Mouse (Mus musculus): Measurements from ENCODE around the gene Nsd2.
"Not testable (repeated sequence)": the region's sequence is repeated elsewhere in the genome, so short reads cannot be mapped to it uniquely, and the experiment has no call there.

The Nsd2 gene

DNA sequence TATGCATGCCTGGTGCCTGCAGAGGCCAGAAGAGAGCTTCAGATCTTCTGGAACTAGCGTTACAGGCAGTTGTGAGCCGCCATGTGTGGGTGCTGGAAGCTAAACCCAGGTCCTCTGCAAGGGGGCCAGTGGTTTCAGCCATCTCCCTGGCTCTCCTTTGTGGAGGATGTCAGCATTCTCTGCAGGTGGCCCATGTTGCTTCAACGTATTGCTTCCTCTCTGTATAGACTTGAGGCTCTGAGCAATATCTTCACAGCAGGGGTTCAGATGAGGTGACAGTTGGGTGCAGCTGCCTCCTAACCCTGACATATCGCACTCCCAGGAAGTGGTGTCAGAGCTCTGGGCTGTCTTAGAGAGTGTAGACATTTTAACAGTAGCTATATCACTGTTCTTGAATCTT, 30.9 kb downstream of the Nsd2 start:
- ATAC-seq (ENCODE audit: low TSS enrichment) = no peak

DNA sequence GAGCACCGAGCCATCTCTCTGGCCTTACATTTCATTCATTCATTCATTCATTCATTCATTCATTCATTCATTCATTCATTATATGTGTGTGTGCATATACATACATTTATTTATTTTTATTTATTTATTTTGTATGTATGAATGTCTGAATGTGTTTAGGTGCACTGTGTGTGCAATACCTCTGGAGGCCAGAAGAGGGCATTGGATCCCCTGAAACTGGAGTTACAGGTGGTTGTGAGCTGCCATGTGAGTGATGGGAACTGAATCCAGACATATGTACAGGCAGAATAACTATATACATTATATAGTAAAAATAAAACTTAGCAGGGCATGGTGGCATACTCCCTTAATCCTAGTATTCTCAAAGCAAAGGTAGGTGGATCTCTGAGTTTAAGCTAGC, 32.6 kb downstream of the Nsd2 start:
- no peak for ATAC-seq (ENCODE audit: low TSS enrichment)

DNA sequence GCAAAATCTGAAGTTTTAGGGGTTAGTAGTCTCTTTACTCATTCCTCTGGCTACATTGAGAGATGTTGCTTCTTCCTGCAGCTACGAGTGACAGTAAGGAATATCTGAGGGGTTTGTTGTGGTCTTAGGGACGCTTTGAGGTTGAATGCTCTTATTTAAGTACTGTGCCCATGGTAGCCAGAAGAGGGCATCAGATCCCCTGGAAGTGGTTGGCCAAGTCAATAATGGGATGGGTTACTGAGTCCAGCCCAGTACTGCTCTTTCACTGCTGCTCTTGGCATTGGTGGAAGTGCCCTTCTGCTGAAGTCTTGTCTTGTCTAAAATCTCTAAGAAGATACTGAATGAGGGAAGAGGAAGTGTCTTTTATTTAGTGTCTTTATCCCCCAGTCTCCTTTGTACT, 33.5 kb downstream of the Nsd2 start:
- no peak for ATAC-seq (ENCODE audit: low TSS enrichment)

DNA sequence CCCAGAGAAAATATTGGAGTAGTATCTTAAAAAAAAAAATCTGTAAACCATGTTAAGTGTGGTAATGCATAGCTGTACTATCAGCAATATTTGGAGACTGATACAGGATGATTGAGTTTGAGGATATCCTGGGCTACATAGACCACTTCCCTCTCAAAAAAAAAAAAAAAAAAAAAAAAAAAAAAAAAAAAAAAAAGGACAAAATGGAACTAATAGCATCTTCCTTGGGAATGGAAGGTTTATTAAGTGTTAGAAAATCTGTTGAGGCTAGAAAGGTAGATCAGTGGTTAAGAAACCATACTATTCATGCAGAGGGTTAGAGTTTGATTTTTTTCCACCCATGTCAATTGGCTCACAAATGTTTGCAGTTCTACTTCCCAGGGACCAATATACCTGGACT, 37.2 kb downstream of the Nsd2 start:
- no peak for ATAC-seq (ENCODE audit: low TSS enrichment)

DNA sequence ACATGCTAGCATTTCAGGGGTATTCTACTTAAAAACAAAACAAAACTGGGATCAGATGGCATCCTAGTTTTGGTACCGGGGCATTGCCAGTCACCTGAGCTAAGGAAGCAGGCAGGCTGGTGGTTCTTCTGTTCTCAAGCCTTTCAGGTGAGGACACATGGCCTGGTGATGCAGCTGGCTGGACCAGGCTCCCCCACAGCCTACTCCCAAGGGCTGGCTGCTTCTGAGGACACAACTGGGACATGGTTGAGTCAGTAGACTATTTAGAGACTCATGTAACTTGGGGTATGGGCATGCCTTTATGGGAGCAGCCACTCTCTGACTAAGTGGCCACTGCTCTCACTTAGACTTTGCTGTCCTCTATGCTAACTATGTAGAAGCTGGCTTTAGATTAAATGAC, 54.9 kb downstream of the Nsd2 start:
- ATAC-seq (ENCODE audit: low TSS enrichment) = peak; percentile 86; the same call in 1 of the 2 replicates

DNA sequence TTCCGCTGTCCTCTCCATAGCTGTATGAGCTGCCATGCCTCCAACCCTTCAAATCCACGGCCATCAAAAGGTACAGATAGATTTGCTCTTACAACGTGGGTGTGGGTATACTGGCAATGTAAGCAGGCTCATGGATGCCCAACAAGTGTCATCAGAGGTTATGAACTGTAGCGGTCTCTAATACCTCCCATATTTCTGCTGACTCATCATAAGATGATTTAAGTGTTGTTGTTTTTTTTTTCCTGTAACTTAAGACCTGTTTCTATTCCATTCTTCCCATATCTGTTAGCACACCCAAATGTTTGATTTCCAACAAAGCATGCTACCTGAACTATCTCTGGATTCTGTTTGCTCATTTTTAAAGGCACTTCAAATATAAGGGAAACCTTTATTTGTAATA, 60.6 kb downstream of the Nsd2 start:
- no peak for ATAC-seq (ENCODE audit: low TSS enrichment)

DNA sequence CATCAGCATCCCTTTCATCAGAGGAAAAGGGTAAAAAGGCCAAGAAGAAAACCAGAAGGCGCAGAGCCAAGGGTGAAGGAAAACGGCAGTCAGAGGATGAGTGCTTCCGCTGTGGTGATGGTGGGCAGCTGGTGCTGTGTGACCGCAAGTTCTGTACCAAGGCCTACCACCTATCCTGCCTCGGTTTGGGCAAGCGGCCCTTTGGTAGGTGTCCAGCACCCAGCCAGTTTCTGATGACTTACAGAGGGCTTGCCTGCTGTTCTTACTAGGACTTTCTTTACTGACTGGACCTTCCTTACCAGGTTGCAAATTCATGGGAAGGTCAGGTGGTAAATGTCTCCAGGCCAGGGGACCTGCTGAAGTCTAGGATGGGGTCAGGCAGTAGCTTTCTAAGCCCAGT, 72.9 kb downstream of the Nsd2 start:
- no peak for ATAC-seq (ENCODE audit: low TSS enrichment)

DNA sequence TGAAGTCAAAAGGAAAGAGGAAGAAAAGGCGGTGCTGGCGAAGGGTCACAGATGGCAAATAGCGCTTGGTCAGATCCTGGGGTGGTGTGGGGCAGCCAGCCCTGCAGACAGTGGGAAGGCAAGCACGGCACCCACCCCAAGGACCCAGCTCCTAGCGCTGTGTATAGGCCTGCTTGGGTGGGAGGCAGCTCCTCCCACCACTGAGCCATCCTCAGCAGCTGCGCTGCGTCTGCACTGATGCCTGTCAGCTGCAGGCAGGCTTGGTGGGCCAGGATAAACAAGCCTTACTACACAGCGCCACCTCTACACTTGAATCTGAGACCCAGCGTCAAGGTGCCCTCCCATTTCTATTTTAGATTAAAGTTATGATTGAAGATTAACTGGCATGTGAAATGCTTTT, 74.6 kb downstream of the Nsd2 start:
- peak; percentile 47; the same call in 1 of the 2 replicates for ATAC-seq (ENCODE audit: low TSS enrichment)

DNA sequence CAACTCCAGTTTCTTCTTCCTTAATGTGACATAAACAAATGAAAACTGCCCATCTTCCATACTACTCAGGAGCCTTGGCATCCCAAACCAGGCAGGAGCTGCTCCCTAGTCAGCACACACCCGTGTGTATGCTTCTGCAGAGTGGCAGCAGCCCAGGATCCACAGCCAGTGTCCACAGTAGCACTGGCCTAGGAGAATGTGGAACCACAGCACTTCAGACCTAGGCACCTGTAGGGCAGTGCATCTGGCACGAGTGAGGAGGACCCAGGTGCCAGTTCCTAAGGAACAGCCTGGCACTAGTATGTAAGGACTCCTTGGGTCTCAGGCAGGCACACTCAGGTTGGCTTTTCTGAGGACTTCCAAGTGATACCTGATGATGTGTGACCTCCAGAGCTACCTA, 76.6 kb downstream of the Nsd2 start:
- ATAC-seq (ENCODE audit: low TSS enrichment) = no peak

DNA sequence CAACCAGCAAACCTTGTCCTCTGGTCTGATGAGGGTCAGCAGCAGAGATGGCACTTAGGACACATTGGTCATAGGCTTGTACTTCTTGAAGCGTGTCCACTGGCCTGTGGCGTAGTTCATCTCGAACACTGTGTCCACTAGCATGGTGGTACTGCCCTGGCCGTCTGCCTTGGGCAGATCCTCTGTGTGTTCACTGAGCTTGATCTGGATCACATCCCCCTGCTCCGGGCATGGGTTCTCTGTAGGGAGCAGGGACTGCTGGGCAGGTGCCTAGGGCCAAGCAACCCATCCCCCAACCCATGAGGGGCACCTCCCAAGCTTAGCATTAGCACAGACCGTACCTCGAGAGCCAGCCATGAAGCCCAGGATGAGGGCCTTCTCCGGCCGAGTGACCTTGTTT, 78.1 kb downstream of the Nsd2 start:
- no peak for ATAC-seq (ENCODE audit: low TSS enrichment)

DNA sequence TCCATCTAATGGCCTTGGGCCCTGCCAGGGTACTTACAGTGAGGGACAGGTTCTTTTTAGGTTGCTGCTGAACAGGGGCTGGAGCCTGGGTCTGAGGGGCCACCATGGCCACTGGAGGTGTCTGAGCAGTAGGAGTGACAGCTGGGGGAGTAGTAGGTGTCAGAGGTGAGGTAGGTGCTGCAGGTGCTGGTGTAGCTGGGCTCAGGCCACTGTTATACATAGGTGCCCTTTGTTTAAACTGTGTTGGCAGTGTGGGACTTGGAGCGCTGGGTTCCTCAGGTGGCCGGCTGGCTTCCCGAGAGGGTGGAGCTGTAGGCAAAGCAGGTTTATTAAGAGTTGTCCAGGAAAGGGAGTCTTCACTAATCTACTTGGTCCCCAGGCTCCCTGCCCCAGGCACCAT, 78.7 kb downstream of the Nsd2 start:
- ATAC-seq (ENCODE audit: low TSS enrichment) = no peak

DNA sequence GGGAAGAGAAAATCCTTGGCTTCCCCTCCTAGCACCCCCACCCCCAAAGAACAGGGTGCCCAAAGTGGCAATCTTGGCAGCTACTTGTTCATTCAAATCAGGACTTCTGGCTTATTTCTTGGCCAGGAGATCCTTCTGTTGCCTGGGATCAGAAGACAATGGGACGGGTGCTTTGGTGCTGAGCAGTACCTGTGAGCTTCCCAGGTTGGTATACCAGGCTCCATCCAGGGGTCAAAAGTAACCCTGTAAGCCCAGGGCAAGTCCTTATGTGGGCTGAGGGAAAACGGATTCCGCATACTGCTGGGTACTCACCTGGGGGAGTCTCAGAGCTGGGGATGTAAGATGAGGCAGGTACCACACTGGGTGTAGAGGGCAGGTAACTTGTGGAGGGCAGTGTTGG, 79.6 kb downstream of the Nsd2 start:
- ATAC-seq (ENCODE audit: low TSS enrichment) = no peak

DNA sequence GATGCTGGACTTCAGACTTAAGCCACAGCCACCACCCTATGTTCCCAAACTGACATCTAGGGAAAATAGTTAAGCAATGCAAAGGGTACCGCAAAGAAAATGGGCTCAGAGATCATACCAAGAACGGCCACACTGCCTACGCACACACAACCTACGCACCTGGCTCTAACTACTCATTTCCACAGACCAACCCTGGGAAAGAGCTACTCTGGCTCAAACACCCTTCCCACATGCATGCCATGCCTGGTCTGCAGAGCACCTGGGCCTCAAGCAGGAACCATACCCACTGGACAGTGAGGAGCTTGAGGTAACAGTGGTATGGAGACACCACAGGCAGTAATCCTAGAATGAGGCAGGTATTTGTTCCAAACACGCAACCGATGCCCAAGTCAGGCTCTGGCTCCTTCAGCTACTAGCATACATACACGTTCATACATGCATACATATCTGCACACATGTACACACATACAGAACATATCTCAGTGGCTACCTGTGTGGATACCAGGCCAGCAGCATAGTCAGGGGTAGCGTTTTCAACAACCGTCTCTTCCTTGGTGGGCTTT, 80.3 kb downstream of the Nsd2 start:
- peak; percentile 60; the same call in 1 of the 2 replicates for ATAC-seq (ENCODE audit: low TSS enrichment)

DNA sequence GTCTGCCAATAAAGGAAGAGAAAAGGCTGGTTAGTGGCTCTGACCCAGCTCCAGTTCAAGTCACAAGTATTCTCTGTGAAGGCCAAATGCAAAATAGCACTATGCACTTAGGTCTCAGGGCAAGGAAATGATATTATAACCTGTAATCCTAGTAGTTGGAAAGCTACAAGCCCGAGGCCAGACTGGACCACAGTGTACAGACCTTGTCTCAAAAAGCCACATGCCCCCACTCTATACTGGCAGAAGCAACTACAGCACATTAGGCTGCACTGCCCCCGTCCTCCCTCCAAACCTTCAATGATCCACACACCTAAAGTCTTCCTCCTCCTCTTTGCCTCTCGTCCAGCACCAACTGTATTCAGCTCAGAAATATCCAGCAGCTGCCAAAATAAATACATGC, 80.8 kb downstream of the Nsd2 start:
- ATAC-seq (ENCODE audit: low TSS enrichment) = no peak

DNA sequence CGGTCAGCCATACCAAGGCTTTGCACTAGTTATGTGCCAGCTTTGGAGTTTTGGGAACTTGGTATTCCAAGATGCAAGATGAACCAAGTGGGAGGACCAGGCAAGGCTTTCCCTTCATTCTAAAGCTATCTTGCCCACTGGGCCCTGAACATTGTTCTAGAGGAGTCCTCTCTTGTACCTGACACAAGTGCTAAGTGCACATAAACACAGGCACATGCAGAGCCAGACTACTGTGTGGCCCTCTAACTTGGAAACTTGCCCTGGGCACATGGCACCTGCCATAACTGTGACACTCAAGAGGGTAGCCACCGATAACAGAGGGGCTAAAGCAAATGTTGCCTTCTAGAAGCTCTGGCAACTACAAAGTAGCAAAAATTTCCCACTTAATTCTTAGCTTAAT, 82.2 kb downstream of the Nsd2 start:
- no peak for ATAC-seq (ENCODE audit: low TSS enrichment)

DNA sequence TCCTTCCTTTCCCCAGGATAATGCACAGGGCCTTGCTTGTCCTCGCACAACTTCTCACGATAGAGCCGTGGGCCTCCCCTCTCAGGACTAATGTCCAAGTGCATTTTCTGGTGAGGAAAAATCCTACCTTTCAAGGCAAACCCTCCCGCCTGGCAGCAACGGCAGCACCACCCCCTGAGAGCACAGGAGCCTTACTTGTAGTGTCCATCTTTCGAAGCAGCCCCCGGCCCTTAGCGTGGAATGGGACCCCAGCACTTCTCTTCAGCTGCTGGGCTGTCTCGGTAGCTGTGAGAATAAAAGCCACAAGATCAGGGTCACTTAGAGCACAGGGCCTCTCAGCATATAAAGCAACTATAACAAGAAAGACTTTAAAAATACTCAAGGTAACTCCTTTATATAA, 82.7 kb downstream of the Nsd2 start:
- ATAC-seq (ENCODE audit: low TSS enrichment) = no peak

DNA sequence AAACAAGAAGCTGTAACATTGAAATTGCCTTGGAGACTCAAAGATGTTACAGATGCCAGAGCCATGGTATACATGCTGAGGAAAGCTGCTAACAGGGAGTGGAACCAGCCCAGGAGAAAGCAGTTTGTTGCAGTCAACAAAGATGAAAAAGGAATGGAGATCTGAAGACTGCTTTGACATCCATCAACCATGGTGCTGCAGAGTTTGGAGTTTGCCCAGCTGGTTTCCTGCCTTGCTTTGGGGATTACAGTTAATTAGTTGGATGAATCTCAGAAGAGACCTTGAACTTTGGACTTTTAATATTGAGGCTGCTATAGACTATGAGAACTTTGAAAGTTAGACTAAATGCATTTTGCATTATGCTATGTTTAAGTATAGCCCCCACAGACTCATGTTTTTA, 94.5 kb downstream of the Nsd2 start:
- ATAC-seq (ENCODE audit: low TSS enrichment) = not testable (repeated sequence)

DNA sequence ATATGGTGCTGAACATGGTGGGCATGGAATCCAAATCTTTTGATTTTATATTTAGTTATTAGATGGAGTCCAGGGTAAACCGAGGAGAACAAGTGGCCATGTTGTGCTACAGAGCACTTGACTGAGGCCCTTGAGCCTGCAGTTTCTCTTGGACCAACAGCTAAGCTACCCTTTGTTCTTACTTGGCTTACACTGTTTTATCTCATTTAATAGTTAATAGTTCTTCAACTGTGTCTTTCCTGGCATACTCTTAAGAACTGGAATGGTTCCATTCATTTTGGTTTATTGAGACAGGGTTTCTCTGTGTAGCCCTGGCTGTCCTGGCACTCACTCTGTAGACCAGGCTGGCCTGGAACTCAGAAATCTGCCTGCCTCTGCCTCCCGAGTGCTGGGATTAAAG, 96.1 kb downstream of the Nsd2 start:
- ATAC-seq (ENCODE audit: low TSS enrichment) = not testable (repeated sequence)

DNA sequence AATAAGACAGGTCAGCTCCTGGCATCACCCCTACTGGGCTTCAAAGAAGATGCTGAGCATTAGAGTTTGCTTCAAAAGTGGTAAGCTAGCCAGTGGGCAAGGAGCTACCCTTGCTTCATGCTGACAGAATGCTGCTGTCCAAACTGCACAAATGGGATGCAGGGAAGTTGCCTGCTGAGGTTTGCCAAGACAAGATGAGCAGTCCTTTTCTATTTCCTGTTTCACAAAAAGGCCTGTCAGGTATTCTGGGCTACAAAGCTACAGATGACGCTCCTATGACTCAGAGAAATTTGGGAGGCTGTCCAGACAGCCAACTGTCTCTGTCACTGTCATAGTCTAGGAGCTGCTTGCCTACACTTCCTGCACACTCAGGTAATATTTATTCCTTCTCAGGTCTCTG, 98.9 kb downstream of the Nsd2 start:
- ATAC-seq (ENCODE audit: low TSS enrichment) = peak; percentile 97

DNA sequence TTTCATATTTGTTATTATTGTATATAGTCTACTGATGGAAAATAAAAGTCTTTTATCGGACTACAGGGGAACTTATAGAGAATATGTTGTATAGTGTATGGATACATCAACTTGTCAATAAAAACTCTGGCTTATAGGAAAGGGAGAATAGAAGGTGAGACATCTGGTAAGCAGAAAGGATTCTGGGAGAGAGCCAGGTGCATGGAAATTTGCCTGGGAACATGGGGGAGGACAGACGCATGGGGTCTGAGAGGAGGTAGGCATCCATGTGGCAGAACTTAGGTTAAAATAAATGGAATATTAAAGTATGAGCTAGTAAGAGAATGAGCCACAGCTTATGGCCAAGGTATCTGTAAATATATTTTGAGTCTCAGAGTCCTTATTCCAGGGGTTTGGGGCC, 99.5 kb downstream of the Nsd2 start:
- ATAC-seq (ENCODE audit: low TSS enrichment) = no peak

DNA sequence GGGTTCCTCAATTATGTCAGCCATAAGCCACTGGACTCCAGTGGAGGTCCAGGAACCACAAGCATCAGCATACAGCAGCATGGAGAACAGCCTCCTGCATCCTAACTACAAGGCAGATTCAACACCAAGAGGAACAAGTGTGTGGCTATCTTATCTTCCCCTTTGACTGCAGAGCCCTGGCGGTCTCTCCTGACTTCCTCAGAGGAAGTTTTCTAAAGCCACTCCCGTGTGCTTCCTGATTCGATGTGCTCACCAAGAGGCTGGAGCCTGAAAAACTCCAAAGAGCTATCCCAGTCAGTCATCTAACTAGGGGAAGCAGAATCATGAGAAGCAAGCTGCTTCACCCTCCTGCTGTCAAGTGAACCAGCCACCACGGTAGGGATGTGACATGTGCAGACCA, 100.4 kb downstream of the Nsd2 start:
- no peak for ATAC-seq (ENCODE audit: low TSS enrichment)

DNA sequence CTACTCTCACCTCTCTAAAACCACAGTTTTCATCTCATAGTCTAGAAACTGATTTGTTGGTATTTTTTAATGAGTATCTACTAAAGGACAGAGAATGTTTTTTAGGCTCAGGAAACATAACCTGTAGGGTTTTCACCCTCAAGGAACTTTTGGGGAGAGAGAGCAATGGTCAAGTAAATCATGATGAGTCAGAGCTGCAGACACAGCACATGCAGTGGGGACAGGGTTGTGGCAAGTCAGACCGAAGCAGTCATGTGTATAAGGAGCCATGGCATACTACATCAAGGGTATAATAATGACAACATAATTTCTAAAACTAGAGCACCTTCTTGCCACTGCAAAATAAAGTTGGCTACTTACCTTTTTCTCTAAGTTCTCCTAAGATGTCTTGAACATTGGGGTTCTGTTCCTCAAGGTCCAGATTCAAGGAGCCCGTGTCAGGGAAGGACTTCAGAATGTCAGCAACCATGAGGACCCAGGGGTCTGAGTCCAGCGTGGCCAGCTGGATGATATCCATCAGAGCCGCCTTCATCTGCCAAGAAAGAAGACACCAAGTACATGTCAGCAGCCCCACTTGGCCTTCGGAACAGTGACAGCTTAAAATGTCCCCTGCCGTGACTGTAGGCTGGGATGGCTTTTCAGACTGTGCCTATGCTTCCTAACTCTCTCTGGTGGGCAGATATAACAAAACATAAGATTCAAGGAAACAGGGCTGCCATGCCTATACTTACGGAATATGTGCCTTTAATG, 101.1 kb downstream of the Nsd2 start:
- no peak for ATAC-seq (ENCODE audit: low TSS enrichment)

DNA sequence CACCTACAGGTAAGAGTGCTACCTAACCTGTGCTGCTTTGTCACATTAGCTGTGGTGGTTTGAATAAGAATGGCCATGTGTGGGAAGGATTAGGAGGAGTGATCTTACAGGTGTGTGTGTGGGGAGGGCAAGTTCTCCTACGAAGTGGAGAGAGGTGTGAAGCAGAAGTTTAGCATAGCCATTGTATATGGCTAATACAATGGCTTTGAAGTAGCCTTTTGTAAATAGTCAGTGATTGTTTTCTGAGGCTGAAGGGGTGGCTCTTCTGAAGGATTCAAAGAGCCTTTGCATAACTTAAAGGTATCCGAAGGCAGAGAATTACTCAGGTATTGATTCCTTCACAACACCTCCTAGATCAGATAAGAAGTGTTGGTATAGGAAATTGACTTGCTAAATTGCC, 102.0 kb downstream of the Nsd2 start:
- no peak for ATAC-seq (ENCODE audit: low TSS enrichment)

DNA sequence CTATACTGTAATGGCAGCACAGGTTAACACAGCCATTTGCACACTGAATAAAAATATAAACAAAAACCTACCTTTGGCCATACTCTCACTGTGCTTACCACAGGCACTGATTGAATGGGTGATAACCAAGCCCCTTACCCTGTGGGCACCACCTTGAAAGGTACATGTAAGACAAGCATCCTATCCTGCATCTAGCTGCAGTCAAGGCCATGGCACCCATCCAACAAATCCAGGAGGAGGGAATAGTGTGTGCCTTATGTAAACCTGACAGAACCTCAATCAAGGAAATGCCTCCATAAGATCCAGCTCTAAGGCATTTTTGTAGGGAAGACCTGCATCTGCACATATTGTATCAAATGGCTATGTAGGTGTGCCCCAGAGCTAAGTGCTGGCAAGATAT, 105.6 kb downstream of the Nsd2 start:
- ATAC-seq (ENCODE audit: low TSS enrichment) = no peak

All from frontal cortex, adult (tissue).